Mouse (Mus musculus): ENCODE measurements around the gene Osbpl9. TPM values are rescaled to one million over a fixed set of nuclear protein-coding genes. Genes with fewer than 3 reads are reported as not detected.

The Osbpl9 gene
- polyA plus RNA-seq, 1 experiment from 2014 or later = 50.7 TPM

DNA sequence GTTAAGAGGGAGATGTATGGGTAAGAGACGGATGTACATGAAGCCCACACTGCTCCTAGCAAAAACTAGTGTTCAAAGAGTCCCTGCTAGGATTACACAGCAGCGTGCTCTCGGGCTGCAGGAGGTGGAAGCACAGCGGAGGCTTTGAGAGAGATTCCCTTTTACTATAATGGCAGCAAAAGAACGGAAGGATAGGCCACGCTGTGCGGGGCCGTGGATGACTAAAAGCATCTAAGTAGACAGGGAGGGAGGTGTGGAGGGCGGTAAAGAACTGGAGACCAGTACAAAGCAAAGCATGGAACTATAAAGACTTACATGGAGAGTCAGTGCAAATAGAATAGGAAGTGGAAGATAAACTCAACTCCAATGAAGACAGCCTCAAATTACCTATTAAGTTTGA, 74.1 kb downstream of the Osbpl9 start:
- Histone ChIP-seq H3K4me2 (no peak overlapping the region), H3K27ac (no peak overlapping the region), H3K4me1 (replicated peaks) (peaks cover 26% of the 10 kb centered on the region), H3K4me3 (no peak overlapping the region), H3K9ac (no peak overlapping the region), H3K36me3 (no peaks in the 10 kb centered on the region), H3K27me3 (no peaks in the 10 kb centered on the region), H3K9me3 (replicated peaks) (no peaks in the 10 kb centered on the region)
- whole genome bisulfite sequencing = 89% methylated on average over 9 of the region's 9 CpGs
- ATAC-seq (replicated peaks; ENCODE audit: insufficient number of reproducible peaks, insufficient read depth, low FRiP score, low read depth) = no peak

DNA sequence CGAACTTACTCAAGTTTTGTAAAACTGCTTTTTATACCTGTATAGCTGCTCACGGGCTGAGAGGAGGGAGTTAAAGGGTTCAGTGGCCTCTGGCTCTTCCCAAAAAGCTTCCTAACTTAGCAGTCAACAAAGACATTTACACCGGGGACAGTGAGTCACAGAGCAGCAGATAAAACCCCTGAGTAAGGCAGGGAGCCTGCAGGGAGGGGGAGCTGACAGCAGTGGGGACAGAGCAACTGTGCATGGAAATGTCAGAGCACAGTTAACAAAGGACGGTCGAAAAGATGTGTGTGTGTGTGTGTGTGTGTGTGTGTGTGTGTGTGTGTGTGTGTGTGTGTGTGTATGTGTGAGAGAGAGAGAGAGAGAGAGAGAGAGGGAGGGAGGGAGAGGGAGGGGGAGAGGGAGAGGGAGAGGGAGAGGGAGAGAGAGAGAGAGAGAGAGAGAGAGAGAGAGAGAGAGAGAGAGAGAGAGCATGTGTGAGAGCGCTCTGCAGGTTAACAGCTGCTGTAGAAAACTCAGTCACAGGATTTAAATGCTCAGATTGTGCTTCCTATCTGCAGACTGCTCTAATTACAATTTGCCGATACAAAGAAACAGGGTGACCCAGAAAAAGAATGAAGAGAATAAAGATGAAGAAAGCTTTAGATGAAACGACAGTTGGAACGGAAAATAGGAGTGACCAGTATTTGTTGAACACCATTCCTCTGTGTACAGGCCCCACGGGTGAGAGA, 75.1 kb downstream of the Osbpl9 start:
- peaks cover 27% of the 10 kb centered on the region for H3K4me1 ChIP-seq (replicated peaks)
- H3K27me3 ChIP-seq = no peaks in the 10 kb centered on the region
- H3K9me3 ChIP-seq (replicated peaks) = no peaks in the 10 kb centered on the region
- H3K27ac ChIP-seq = peak overlapping the region; percentile 65
- no peak overlapping the region for H3K9ac ChIP-seq
- peak; percentile 73; the same call in 1 of the 2 replicates for ATAC-seq (replicated peaks; ENCODE audit: insufficient number of reproducible peaks, insufficient read depth, low FRiP score, low read depth)
- no peak overlapping the region for H3K4me3 ChIP-seq
- H3K4me2 ChIP-seq = 0 out of 2 replicates have a peak overlapping the region, but pooled peaks have one; percentile 18
- no peaks in the 10 kb centered on the region for H3K36me3 ChIP-seq
- 32% methylated on average over 10 of the region's 10 CpGs for WGBS

DNA sequence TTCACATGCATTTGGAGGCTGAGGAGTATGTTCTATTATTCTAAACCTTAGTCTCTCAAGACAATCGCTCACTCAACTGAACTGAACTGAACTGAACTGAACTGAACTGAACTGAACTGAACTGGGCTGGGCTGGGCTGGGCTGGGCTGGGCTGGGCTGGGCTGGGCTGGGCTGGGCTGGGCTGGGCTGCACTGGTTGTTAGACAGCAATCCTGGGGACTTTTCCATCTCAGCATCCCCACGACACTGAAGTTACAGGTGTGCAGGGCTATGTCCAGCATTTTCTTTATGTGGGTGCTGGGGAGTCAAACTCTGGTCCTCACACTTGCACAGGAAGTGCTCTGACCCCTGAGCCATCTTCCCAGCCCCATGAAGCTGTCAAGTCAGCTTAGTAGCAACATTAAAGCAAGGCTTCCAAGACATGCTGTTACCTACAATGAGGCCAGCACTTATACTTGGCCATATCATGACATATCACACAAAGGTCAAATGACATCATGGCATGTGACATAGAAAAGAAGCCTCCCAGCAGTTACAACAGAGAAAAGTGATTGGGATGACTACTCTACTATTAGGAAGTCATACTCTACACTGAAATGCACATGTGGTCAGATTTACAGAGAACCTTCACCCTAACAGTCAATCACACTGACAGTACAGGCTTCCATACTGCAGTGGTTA, 76.2 kb downstream of the Osbpl9 start:
- H3K27me3 ChIP-seq = no peaks in the 10 kb centered on the region
- no peak overlapping the region for H3K4me3 ChIP-seq
- WGBS = 76% methylated on average over 2 of the region's 2 CpGs
- no peaks in the 10 kb centered on the region for H3K36me3 ChIP-seq
- H3K9ac ChIP-seq = no peak overlapping the region
- ATAC-seq (replicated peaks; ENCODE audit: insufficient number of reproducible peaks, insufficient read depth, low FRiP score, low read depth) = no peak
- H3K4me2 ChIP-seq = no peak overlapping the region
- H3K27ac ChIP-seq = no peak overlapping the region
- H3K4me1 ChIP-seq (replicated peaks) = peaks cover 27% of the 10 kb centered on the region
- no peaks in the 10 kb centered on the region for H3K9me3 ChIP-seq (replicated peaks)

DNA sequence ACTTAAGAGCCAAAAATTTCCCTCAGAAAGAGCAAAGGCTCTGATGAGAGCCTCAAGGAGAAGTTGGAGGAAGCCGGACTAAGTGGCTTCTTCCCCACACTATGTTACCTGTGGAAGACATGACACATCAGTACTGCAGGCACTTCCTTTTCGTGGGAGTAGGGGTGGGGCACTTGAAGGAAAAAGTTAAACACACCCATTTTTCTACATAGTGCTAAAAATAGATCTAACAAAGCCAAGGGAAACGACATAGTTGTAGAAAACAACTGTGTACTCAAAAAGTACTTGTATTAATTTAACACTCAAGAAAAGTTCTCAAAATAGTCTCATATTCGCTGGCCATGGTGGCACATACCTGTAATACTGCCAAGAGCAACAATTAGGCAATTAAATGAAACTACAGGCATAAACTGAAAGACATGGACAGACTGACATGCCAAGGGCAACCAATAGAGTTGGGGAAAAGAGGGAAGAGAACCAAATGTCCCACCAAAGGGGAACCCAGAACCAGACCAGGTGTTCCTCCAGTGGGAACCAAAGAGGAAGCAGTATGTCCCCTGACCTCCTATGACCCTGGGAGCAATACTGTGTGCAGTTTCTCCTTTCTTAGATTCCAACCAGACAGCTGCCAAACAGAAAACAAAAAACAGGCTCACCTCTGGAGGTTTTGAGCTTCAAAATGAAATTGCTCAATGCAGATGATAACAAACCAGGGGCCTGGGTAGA, 79.1 kb downstream of the Osbpl9 start:
- H3K36me3 ChIP-seq = no peaks in the 10 kb centered on the region
- H3K4me3 ChIP-seq = no peak overlapping the region
- H3K9ac ChIP-seq = no peak overlapping the region
- H3K9me3 ChIP-seq (replicated peaks) = no peaks in the 10 kb centered on the region
- no peak overlapping the region for H3K27ac ChIP-seq
- peaks cover 32% of the 10 kb centered on the region for H3K4me1 ChIP-seq (replicated peaks)
- WGBS = 52% methylated on average over 4 of the region's 4 CpGs
- no peak overlapping the region for H3K4me2 ChIP-seq
- no peaks in the 10 kb centered on the region for H3K27me3 ChIP-seq
- no peak for ATAC-seq (replicated peaks; ENCODE audit: insufficient number of reproducible peaks, insufficient read depth, low FRiP score, low read depth)

DNA sequence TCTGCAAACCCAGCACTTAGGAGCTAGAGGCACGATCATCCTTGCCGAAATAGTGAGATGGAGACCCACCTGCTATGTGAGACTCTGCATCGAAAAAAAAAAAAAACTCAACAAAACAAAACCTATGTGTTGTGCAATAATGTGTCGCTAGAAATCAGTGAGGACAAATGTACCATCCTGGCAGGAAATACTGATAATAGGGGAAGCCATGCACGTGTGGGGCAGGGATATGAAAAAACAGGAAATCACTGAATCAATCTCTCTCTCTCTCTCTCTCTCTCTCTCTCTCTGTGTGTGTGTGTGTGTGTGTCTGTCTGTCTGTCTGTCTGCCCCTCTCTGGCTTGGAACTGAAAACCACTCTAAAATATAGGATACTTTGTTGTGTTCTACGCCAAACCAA, 81.3 kb downstream of the Osbpl9 start:
- Histone ChIP-seq H3K27me3 (no peaks in the 10 kb centered on the region), H3K4me3 (no peak overlapping the region), H3K4me1 (replicated peaks) (peaks cover 23% of the 10 kb centered on the region), H3K36me3 (no peaks in the 10 kb centered on the region), H3K4me2 (no peak overlapping the region), H3K27ac (no peak overlapping the region), H3K9me3 (replicated peaks) (no peaks in the 10 kb centered on the region), H3K9ac (no peak overlapping the region)
- ATAC-seq (replicated peaks; ENCODE audit: insufficient number of reproducible peaks, insufficient read depth, low FRiP score, low read depth) = no peak
- WGBS = 68% methylated on average over 6 of the region's 6 CpGs

DNA sequence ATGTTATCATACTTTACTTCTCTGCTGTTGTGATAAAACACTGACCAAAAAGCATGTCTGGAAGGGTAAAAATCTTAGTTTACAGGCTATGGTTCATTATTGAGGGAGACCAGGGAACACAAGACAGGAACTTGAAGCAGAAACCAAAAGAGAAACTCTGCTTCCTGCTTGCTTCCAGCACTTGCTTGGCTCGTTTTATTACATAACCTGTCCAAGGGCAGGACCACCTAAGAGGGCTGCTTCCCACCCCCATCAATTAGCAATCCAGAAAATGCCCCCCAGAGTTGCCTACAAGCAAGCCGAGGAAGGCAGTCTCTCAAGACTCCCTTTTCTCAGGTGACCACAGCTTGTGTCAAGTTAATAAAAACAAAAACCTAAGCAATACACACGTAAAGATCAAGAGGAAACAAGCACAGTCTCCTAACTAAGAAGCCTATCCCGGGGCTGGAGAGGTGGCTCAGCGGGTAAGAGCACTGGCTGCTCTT, 82.4 kb downstream of the Osbpl9 start:
- Histone ChIP-seq H3K4me1 (replicated peaks) (peaks cover 31% of the 10 kb centered on the region), H3K27ac (no peak overlapping the region), H3K27me3 (no peaks in the 10 kb centered on the region), H3K4me2 (no peak overlapping the region), H3K9ac (no peak overlapping the region), H3K4me3 (no peak overlapping the region), H3K36me3 (no peaks in the 10 kb centered on the region), H3K9me3 (replicated peaks) (no peaks in the 10 kb centered on the region)
- 80% methylated on average over 5 of the region's 5 CpGs for WGBS
- ATAC-seq (replicated peaks; ENCODE audit: insufficient number of reproducible peaks, insufficient read depth, low FRiP score, low read depth) = no peak

DNA sequence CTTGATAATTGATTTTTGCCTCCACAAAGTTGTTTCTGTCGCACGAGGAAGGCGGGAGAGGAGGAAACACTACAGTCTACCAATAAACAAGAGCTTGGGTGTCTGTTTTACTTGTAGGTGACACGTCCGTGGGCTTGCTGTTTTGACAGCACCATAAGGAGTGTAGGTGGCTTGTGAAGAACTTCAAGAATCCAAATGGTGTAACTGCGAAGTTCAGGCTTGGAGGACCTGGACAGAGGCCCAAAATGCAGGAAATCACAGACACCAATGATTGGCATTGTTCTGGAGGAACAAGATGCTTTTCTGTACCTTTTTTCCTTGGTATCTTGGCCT, 83.8 kb downstream of the Osbpl9 start:
- Histone ChIP-seq H3K9ac (peak overlapping the region; percentile 69), H3K9me3 (replicated peaks) (no peaks in the 10 kb centered on the region), H3K4me3 (peak overlapping the region; percentile 58), H3K36me3 (no peaks in the 10 kb centered on the region), H3K4me2 (peak overlapping the region; percentile 85), H3K27me3 (no peaks in the 10 kb centered on the region), H3K27ac (peak overlapping the region; percentile 92), H3K4me1 (replicated peaks) (peaks cover 28% of the 10 kb centered on the region)
- WGBS = 2% methylated on average over 6 of the region's 6 CpGs
- ATAC-seq (replicated peaks; ENCODE audit: insufficient number of reproducible peaks, insufficient read depth, low FRiP score, low read depth) = no peak

DNA sequence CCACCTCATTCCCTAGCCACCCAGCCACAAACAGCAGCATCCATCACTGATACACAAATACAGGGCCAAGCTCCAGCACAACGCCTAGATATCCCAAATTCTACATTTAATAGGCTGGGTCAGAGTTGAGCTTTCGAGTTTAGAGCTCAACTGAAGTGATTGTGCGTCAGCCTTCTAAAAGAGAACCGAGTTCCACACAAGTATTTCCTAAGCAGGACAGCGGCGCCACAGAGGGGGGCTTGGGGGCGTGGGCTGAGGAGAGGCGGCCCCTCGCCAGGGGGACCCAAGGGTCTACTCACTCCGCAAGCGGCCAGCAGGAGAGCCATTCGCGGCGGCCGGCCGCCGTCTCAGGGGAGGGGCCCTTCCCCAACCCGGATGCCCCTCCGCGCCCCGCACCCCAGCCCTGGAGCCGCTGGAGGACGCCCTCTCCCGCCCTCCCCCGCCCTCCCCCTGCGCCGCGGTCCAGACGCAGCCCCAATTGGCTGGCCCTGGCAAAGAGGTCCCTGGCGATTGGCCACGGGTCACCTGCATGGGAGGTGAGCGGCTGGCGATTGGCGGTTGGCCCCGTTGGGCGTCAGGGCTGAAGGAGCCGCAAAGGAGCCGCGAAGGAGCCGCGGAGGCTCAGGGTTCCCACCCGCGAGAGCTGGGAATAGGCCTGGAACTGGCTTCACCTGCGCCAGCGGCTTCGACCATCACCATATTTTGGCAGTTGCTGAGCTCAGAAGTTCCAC, 84.3 kb downstream of the Osbpl9 start:
- Histone ChIP-seq H3K4me3 (peak overlapping the region; percentile 58), H3K36me3 (no peaks in the 10 kb centered on the region), H3K27me3 (no peaks in the 10 kb centered on the region), H3K9me3 (replicated peaks) (no peaks in the 10 kb centered on the region), H3K4me2 (peak overlapping the region; percentile 85), H3K9ac (peak overlapping the region; percentile 72), H3K27ac (peak overlapping the region; percentile 92), H3K4me1 (replicated peaks) (peaks cover 28% of the 10 kb centered on the region)
- ATAC-seq (replicated peaks; ENCODE audit: insufficient number of reproducible peaks, insufficient read depth, low FRiP score, low read depth) = peak; percentile 97
- WGBS = 0% methylated on average over 32 of the region's 46 CpGs

DNA sequence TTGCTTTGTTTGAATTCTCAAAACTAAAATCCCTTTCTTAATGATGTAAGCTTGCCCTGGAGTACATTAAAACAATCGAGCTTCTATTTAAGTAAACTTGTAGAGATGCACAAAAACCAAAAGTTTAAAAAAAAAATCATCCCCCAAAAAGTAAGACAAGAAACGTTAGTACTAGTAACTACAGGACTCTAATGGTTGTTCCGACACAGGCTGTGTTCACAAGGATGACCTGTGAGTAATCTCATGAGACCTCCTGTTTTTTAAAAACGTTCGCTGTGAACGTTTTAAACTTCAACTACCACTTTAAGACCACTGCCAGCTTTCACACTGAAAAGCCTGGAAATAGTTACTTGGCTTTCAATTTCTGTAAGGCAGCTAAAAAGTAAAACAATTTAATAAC, 85.1 kb downstream of the Osbpl9 start:
- Histone ChIP-seq H3K4me2 (peak overlapping the region; percentile 85), H3K36me3 (no peaks in the 10 kb centered on the region), H3K4me3 (peak overlapping the region; percentile 58), H3K9me3 (replicated peaks) (no peaks in the 10 kb centered on the region), H3K4me1 (replicated peaks) (peaks cover 28% of the 10 kb centered on the region), H3K27ac (peak overlapping the region; percentile 92), H3K9ac (0 out of 2 replicates have a peak overlapping the region, but pooled peaks have one; percentile 11), H3K27me3 (no peaks in the 10 kb centered on the region)
- 29% methylated on average over 6 of the region's 6 CpGs for WGBS
- ATAC-seq (replicated peaks; ENCODE audit: insufficient number of reproducible peaks, insufficient read depth, low FRiP score, low read depth) = no peak

DNA sequence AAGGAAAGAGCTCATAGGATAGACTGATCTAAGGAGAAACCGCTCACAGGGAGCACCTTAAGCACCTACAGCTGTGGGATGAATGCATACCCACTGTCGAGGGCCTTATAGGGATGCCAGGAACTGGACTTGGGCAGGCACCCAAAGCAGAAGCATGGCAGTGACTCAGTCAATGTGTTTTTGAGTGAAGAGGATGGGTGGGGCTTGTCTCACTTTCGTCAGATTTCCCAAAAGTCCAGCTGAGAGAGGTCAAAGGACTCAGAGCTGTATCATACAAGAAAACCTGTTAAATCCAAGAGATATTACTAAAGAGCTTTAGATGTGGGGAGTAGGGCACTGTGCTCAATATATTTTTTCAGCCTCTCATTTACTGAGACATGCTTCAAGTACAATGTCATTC, 85.6 kb downstream of the Osbpl9 start:
- peak overlapping the region; percentile 85 for H3K4me2 ChIP-seq
- no peak for ATAC-seq (replicated peaks; ENCODE audit: insufficient number of reproducible peaks, insufficient read depth, low FRiP score, low read depth)
- H3K9ac ChIP-seq = no peak overlapping the region
- no peaks in the 10 kb centered on the region for H3K9me3 ChIP-seq (replicated peaks)
- no peak overlapping the region for H3K4me3 ChIP-seq
- H3K27ac ChIP-seq = no peak overlapping the region; the same call in 1 of the 2 replicates
- no peaks in the 10 kb centered on the region for H3K36me3 ChIP-seq
- WGBS = 51% methylated on average over 3 of the region's 3 CpGs
- peaks cover 28% of the 10 kb centered on the region for H3K4me1 ChIP-seq (replicated peaks)
- H3K27me3 ChIP-seq = no peaks in the 10 kb centered on the region

DNA sequence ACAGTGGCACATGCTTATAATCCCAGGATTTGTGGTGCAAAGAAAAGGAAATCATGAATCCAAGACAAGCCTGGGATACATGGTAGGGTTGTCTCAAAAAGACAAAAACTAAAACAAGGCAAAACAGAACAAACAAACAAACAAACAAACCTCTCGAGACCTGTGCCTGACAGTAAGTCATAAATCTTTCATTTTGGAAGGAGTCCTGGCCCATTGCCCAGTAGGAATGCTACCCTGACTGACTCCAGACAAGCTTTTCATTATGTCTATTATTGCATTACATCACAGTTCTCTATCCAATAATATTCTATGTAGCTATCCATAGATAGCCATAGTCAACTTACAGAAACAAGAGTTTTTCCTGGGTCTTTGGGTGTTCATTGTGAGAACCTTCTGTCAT, 86.3 kb downstream of the Osbpl9 start:
- no peak for ATAC-seq (replicated peaks; ENCODE audit: insufficient number of reproducible peaks, insufficient read depth, low FRiP score, low read depth)
- H3K9me3 ChIP-seq (replicated peaks) = no peaks in the 10 kb centered on the region
- H3K4me3 ChIP-seq = no peak overlapping the region
- H3K4me2 ChIP-seq = no peak overlapping the region
- 0 out of 2 replicates have a peak overlapping the region, but pooled peaks have one; percentile 23 for H3K27ac ChIP-seq
- no peaks in the 10 kb centered on the region for H3K36me3 ChIP-seq
- H3K4me1 ChIP-seq (replicated peaks) = peaks cover 26% of the 10 kb centered on the region
- H3K9ac ChIP-seq = no peak overlapping the region
- 33% methylated on average over 1 of the region's 1 CpGs for WGBS
- H3K27me3 ChIP-seq = no peaks in the 10 kb centered on the region
